Mouse (Mus musculus): ENCODE results near the gene Wnt10a.

DNA sequence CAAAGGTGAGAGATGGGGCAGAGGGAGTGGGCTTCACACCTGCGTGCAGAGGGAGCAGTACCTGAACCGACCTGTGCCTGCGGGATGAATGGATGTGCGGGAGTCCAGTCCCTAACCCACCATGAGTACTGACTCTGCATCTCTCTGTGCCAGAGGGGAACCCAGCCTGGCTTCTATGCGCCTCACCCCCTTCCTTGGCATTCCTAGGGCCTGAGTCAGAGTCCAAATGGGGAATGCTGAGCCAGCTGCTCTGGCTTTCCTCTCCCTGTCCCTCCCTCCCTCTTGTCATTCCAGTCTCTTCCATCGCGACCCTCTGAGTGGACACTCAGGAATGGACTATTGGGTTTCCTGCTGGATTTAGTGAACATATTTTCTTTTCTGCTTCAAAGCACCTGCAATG is 42.0 kb upstream of the Wnt10a start:
- TF ChIP-seq CTCF (IDR thresholded peaks at IDR 0.05; ENCODE audit: control insufficient read depth, insufficient read depth, insufficient replicate concordance, low read depth, low read length): no peak
- no peak for TF ChIP-seq POLR2A (IDR thresholded peaks at IDR 0.05; ENCODE audit: control insufficient read depth, low read depth, low read length)

Data from testis, adult 2 months (tissue).